Mouse (Mus musculus): ENCODE data around the gene Ilf2. TPM values are rescaled to one million over a fixed set of nuclear protein-coding genes. Genes with fewer than 3 reads are reported as not detected.

Ilf2 gene
- polyA plus RNA-seq, 1 experiment = 1.6 TPM

- H3K4me3 ChIP-seq (replicated peaks) = no peak overlapping the region
- H3K4me1 ChIP-seq (ENCODE audit: control insufficient read depth) = no peaks in the 10 kb centered on the region
- H3K9me3 ChIP-seq (ENCODE audit: control insufficient read depth, low read length) = peaks cover 2% of the 10 kb centered on the region; the same call in 1 of the 2 replicates
- peaks cover 57% of the 10 kb centered on the region for H3K27me3 ChIP-seq (ENCODE audit: control insufficient read depth)
- no peak for TF ChIP-seq GATA1 (IDR thresholded peaks at IDR 0.05; ENCODE audit: low read length)
- TF ChIP-seq TAL1 (IDR thresholded peaks at IDR 0.05; ENCODE audit: low read length) = no peak
- no peaks in the 10 kb centered on the region for H3K36me3 ChIP-seq (ENCODE audit: control insufficient read depth)
Measured at GRCm38 (mm10) chr3:90459727-90460126, 16.2 kb upstream of the Ilf2 start.

- peaks cover 8% of the 10 kb centered on the region; the same call in 1 of the 2 replicates for H3K9me3 ChIP-seq (ENCODE audit: control insufficient read depth, low read length)
- no peak overlapping the region for H3K4me3 ChIP-seq (replicated peaks)
- H3K27me3 ChIP-seq (ENCODE audit: control insufficient read depth) = peaks cover 63% of the 10 kb centered on the region
- H3K4me1 ChIP-seq (ENCODE audit: control insufficient read depth) = peaks cover 5% of the 10 kb centered on the region
- no peak for TF ChIP-seq TAL1 (IDR thresholded peaks at IDR 0.05; ENCODE audit: low read length)
- no peak for TF ChIP-seq GATA1 (IDR thresholded peaks at IDR 0.05; ENCODE audit: low read length)
- H3K36me3 ChIP-seq (ENCODE audit: control insufficient read depth) = no peaks in the 10 kb centered on the region
Measured at GRCm38 (mm10) chr3:90460315-90460714, 15.6 kb upstream of the Ilf2 start.

- Histone ChIP-seq H3K36me3 (ENCODE audit: control insufficient read depth) (no peaks in the 10 kb centered on the region), H3K4me3 (replicated peaks) (no peak overlapping the region), H3K9me3 (ENCODE audit: control insufficient read depth, low read length) (peaks cover 11% of the 10 kb centered on the region; the same call in 1 of the 2 replicates), H3K4me1 (ENCODE audit: control insufficient read depth) (peaks cover 13% of the 10 kb centered on the region), H3K27me3 (ENCODE audit: control insufficient read depth) (peaks cover 77% of the 10 kb centered on the region)
- no peak for TF ChIP-seq TAL1 (IDR thresholded peaks at IDR 0.05; ENCODE audit: low read length)
- TF ChIP-seq GATA1 (IDR thresholded peaks at IDR 0.05; ENCODE audit: low read length) = no peak
Measured at GRCm38 (mm10) chr3:90461935-90462334, 14.0 kb upstream of the Ilf2 start.

GRCm38 (mm10) chr3:90462579-90462978, 13.3 kb upstream of the Ilf2 start:
- H3K9me3 ChIP-seq (ENCODE audit: control insufficient read depth, low read length) = peaks cover 11% of the 10 kb centered on the region; the same call in 1 of the 2 replicates
- no peak for TF ChIP-seq GATA1 (IDR thresholded peaks at IDR 0.05; ENCODE audit: low read length)
- TF ChIP-seq TAL1 (IDR thresholded peaks at IDR 0.05; ENCODE audit: low read length) = no peak
- peaks cover 13% of the 10 kb centered on the region for H3K4me1 ChIP-seq (ENCODE audit: control insufficient read depth)
- peaks cover 80% of the 10 kb centered on the region for H3K27me3 ChIP-seq (ENCODE audit: control insufficient read depth)
- no peaks in the 10 kb centered on the region for H3K36me3 ChIP-seq (ENCODE audit: control insufficient read depth)
- H3K4me3 ChIP-seq (replicated peaks) = no peak overlapping the region

GRCm38 (mm10) chr3:90464552-90465080, 11.3 kb upstream of the Ilf2 start:
- Histone ChIP-seq H3K36me3 (ENCODE audit: control insufficient read depth) (no peaks in the 10 kb centered on the region), H3K4me1 (ENCODE audit: control insufficient read depth) (peaks cover 13% of the 10 kb centered on the region), H3K4me3 (replicated peaks) (peak overlapping the region; percentile 48), H3K27me3 (ENCODE audit: control insufficient read depth) (peaks cover 93% of the 10 kb centered on the region), H3K9me3 (ENCODE audit: control insufficient read depth, low read length) (peaks cover 11% of the 10 kb centered on the region; the same call in 1 of the 2 replicates)
- no peak for TF ChIP-seq TAL1 (IDR thresholded peaks at IDR 0.05; ENCODE audit: low read length)
- TF ChIP-seq GATA1 (IDR thresholded peaks at IDR 0.05; ENCODE audit: low read length) = no peak

- H3K36me3 ChIP-seq (ENCODE audit: control insufficient read depth) = no peaks in the 10 kb centered on the region
- H3K27me3 ChIP-seq (ENCODE audit: control insufficient read depth) = peaks cover 88% of the 10 kb centered on the region
- peak overlapping the region; percentile 48 for H3K4me3 ChIP-seq (replicated peaks)
- H3K9me3 ChIP-seq (ENCODE audit: control insufficient read depth, low read length) = peaks cover 11% of the 10 kb centered on the region; the same call in 1 of the 2 replicates
- TF ChIP-seq TAL1 (IDR thresholded peaks at IDR 0.05; ENCODE audit: low read length) (no peak), GATA1 (IDR thresholded peaks at IDR 0.05; ENCODE audit: low read length) (no peak)
- H3K4me1 ChIP-seq (ENCODE audit: control insufficient read depth) = peaks cover 13% of the 10 kb centered on the region
Measured at GRCm38 (mm10) chr3:90465081-90465685, 10.7 kb upstream of the Ilf2 start.

- Histone ChIP-seq H3K4me3 (replicated peaks) (peak within 1 kb of the TSS; percentile 48), H3K27me3 (ENCODE audit: control insufficient read depth) (peaks cover 82% of the 10 kb centered on the region), H3K4me1 (ENCODE audit: control insufficient read depth) (peaks cover 13% of the 10 kb centered on the region), H3K9me3 (ENCODE audit: control insufficient read depth, low read length) (peaks cover 11% of the 10 kb centered on the region; the same call in 1 of the 2 replicates), H3K36me3 (ENCODE audit: control insufficient read depth) (no peaks in the 10 kb centered on the region)
- no peak for TF ChIP-seq GATA1 (IDR thresholded peaks at IDR 0.05; ENCODE audit: low read length)
- no peak for TF ChIP-seq TAL1 (IDR thresholded peaks at IDR 0.05; ENCODE audit: low read length)
Measured at GRCm38 (mm10) chr3:90465686-90466310, 10.1 kb upstream of the Ilf2 start, which contains the start of gene Npr1. TSS of gene Npr1 (minus strand) at chr3:90465866.

- Histone ChIP-seq H3K4me1 (ENCODE audit: control insufficient read depth) (peaks cover 13% of the 10 kb centered on the region), H3K27me3 (ENCODE audit: control insufficient read depth) (peaks cover 78% of the 10 kb centered on the region), H3K36me3 (ENCODE audit: control insufficient read depth) (no peaks in the 10 kb centered on the region), H3K9me3 (ENCODE audit: control insufficient read depth, low read length) (peaks cover 11% of the 10 kb centered on the region; the same call in 1 of the 2 replicates), H3K4me3 (replicated peaks) (no peak overlapping the region)
- TF ChIP-seq GATA1 (IDR thresholded peaks at IDR 0.05; ENCODE audit: low read length) (no peak), TAL1 (IDR thresholded peaks at IDR 0.05; ENCODE audit: low read length) (no peak)
Measured at GRCm38 (mm10) chr3:90466311-90466766, 9.6 kb upstream of the Ilf2 start.
